Mouse (Mus musculus): ENCODE measurements around the gene Hcfc1r1.

Gene Hcfc1r1

GRCm38 (mm10) chr17:23673424-23674073 is at the start of gene Hcfc1r1, which contains the start of gene Thoc6:
Gene Hcfc1r1, plus strand, starts transcription at chr17:23673596.
Gene Thoc6, minus strand, starts transcription at chr17:23673882.
- in situ Hi-C loops (cut with MboI, MseI), result loop anchor here (5.0 kb wide), 1 partner anchor 34 kb away; no protein-coding TSS in a partner anchor

GRCm38 (mm10) chr17:23627813-23628212 is 45.6 kb upstream of the Hcfc1r1 start:
- in situ Hi-C loops (cut with MboI, MseI), result no loop called here

- in situ Hi-C loops (cut with MboI, MseI), result no loop called here
Observed at GRCm38 (mm10) chr17:23630195-23631020, 43.0 kb upstream of the Hcfc1r1 start.

- in situ Hi-C loops (cut with MboI, MseI), result no loop called here
Observed at GRCm38 (mm10) chr17:23631241-23631640, 42.2 kb upstream of the Hcfc1r1 start.

GRCm38 (mm10) chr17:23644613-23645495 is 28.5 kb upstream of the Hcfc1r1 start, which contains the start of gene Mmp25:
Gene Mmp25, minus strand, starts transcription at chr17:23645277.
- in situ Hi-C loops (cut with MboI, MseI), result no loop called here

- in situ Hi-C loops (cut with MboI, MseI), result no loop called here
Observed at GRCm38 (mm10) chr17:23645894-23646293, 27.5 kb upstream of the Hcfc1r1 start.

GRCm38 (mm10) chr17:23651363-23651762 is 22.0 kb upstream of the Hcfc1r1 start:
- in situ Hi-C loops (cut with MboI, MseI), result no loop called here

- in situ Hi-C loops (cut with MboI, MseI), result no loop called here
Observed at GRCm38 (mm10) chr17:23653324-23653723, 20.1 kb upstream of the Hcfc1r1 start.

GRCm38 (mm10) chr17:23654001-23654400 is 19.4 kb upstream of the Hcfc1r1 start:
- in situ Hi-C loops (cut with MboI, MseI), result no loop called here

- in situ Hi-C loops (cut with MboI, MseI), result no loop called here
Observed at GRCm38 (mm10) chr17:23654410-23654809, 19.0 kb upstream of the Hcfc1r1 start.

- in situ Hi-C loops (cut with MboI, MseI), result no loop called here
Observed at GRCm38 (mm10) chr17:23658450-23658849, 14.9 kb upstream of the Hcfc1r1 start.

- in situ Hi-C loops (cut with MboI, MseI), result no loop called here
Observed at GRCm38 (mm10) chr17:23660117-23660875, 13.1 kb upstream of the Hcfc1r1 start, which contains the start of gene Bicdl2. Gene Bicdl2, plus strand, starts transcription at chr17:23660506.

GRCm38 (mm10) chr17:23660876-23661200 is 12.6 kb upstream of the Hcfc1r1 start:
- in situ Hi-C loops (cut with MboI, MseI), result no loop called here

GRCm38 (mm10) chr17:23661526-23661925 is 11.9 kb upstream of the Hcfc1r1 start:
- in situ Hi-C loops (cut with MboI, MseI), result no loop called here

- in situ Hi-C loops (cut with MboI, MseI), result no loop called here
Observed at GRCm38 (mm10) chr17:23664556-23665021, 8.8 kb upstream of the Hcfc1r1 start.

GRCm38 (mm10) chr17:23665511-23665910 is 7.9 kb upstream of the Hcfc1r1 start:
- in situ Hi-C loops (cut with MboI, MseI), result no loop called here

- in situ Hi-C loops (cut with MboI, MseI), result loop anchor here (5.0 kb wide), 1 partner anchor 37 kb away; no protein-coding TSS in a partner anchor
Observed at GRCm38 (mm10) chr17:23670516-23671074, 2.8 kb upstream of the Hcfc1r1 start.

- in situ Hi-C loops (cut with MboI, MseI), result loop anchor here (5.0 kb wide), 1 partner anchor 36 kb away; no protein-coding TSS in a partner anchor
Observed at GRCm38 (mm10) chr17:23671519-23671918, 1.9 kb upstream of the Hcfc1r1 start.

GRCm38 (mm10) chr17:23672761-23673160 is 635 bp upstream of the Hcfc1r1 start:
- in situ Hi-C loops (cut with MboI, MseI), result loop anchor here (5.0 kb wide), 1 partner anchor 35 kb away; no protein-coding TSS in a partner anchor

GRCm38 (mm10) chr17:23674271-23674952 is 1.0 kb downstream of the Hcfc1r1 start:
- in situ Hi-C loops (cut with MboI, MseI), result loop anchor here (5.0 kb wide), 1 partner anchor 33 kb away; no protein-coding TSS in a partner anchor
